20 mouse cellular contexts compared by ENCODE assay signal in the genomic region with DNA sequence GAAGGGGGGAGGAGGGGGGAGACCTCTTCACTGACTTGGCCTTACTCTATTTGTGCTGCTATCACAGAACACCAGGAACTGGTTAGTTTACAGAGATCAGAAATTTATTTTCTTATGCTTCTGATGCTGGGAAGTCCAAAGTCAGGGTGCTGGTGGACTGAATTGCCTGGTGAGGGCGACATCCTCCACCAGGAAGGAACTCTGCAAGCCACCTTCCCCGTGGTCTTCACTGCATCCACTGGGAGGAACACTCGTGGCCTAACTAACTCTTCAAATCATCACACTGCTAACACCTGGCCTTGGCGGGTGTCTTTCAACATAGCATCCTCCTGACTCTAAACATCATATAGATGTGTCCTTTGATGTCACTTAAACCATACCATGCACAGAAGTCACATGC.
DNase-seq lines count a peak whose midpoint lies in the region; ATAC-seq and TF ChIP-seq lines count a peak whose summit lies in the region.
"Had no signal": no experiment of that assay in that cellular context is flagged by ENCODE, and none has a peak within 500 bp of the region (broad histone marks: within the 10 kb centered on the region; RNA-seq: fewer than 3 reads in every experiment).

No protein-coding gene starts in this region.

- no peak overlapping the region for H3K27ac ChIP-seq in forebrain, postnatal 0 days (ENCODE audit: low read depth, low read length)
- H3K27ac ChIP-seq in forebrain, embryonic 10.5 days, result no peak overlapping the region
- H3K27ac ChIP-seq in layer of hippocampus, adult 2 months, result no peak overlapping the region
- no peak overlapping the region for H3K27ac ChIP-seq in midbrain, postnatal 0 days (ENCODE audit: low read depth, low read length)
- H3K27ac ChIP-seq in midbrain, embryonic 10.5 days (replicated peaks), result no peak overlapping the region
- no peak overlapping the region for H3K27ac ChIP-seq in stomach, postnatal 0 days (replicated peaks)
- H3K27ac ChIP-seq: embryonic facial prominence, embryonic 13.5 days; hindbrain, embryonic 15.5 days; liver, embryonic 13.5 days; neural tube, embryonic 12.5 days had no signal

- H3K4me1 ChIP-seq in forebrain, postnatal 0 days (ENCODE audit: insufficient read depth), result no peaks in the 10 kb centered on the region
- peaks cover 19% of the 10 kb centered on the region for H3K4me1 ChIP-seq in forebrain, embryonic 10.5 days
- no peaks in the 10 kb centered on the region; the same call in 1 of the 2 replicates for H3K4me1 ChIP-seq in midbrain, postnatal 0 days (ENCODE audit: insufficient read depth, low read length)
- H3K4me1 ChIP-seq in midbrain, embryonic 10.5 days, result peaks cover 13% of the 10 kb centered on the region; the same call in 1 of the 2 replicates
- no peaks in the 10 kb centered on the region for H3K4me1 ChIP-seq in stomach, postnatal 0 days (replicated peaks; ENCODE audit: control insufficient read depth, insufficient read depth)

- no peak for DNase-seq in forebrain, postnatal 0 days
- DNase-seq in forebrain, embryonic 10.5 days (ENCODE audit: extremely low spot score, low spot score), result no peak
- no peak for DNase-seq in layer of hippocampus, adult 2 months (ENCODE audit: low spot score in 2 of 2)
- no peak for DNase-seq in layer of hippocampus, adult 9-11 months
- no peak for DNase-seq in midbrain, postnatal 0 days (ENCODE audit: low spot score)
- DNase-seq in midbrain, embryonic 10.5 days (ENCODE audit: low spot score), result no peak
- DNase-seq in stomach, postnatal 0 days (ENCODE audit: low spot score), result no peak
- no peak for DNase-seq in spleen, adult 18-20 months
- DNase-seq: adrenal gland, postnatal 14 days; cerebellum, adult 9-11 months; kidney, adult 18-20 months; kidney, postnatal 14 days; liver, embryonic 13.5 days; lung, postnatal 36 days; right cerebral cortex, postnatal 4 days had no signal

- peaks cover 6% of the 10 kb centered on the region; the same call in 1 of the 2 replicates for H3K36me3 ChIP-seq in forebrain, postnatal 0 days (ENCODE audit: insufficient read depth)
- peaks cover 28% of the 10 kb centered on the region for H3K36me3 ChIP-seq in forebrain, embryonic 10.5 days (replicated peaks)
- peaks cover 4% of the 10 kb centered on the region; the same call in 1 of the 2 replicates for H3K36me3 ChIP-seq in midbrain, postnatal 0 days (ENCODE audit: insufficient read depth, low read length)
- H3K36me3 ChIP-seq in midbrain, embryonic 10.5 days, result peaks cover 20% of the 10 kb centered on the region
- H3K36me3 ChIP-seq in stomach, postnatal 0 days (ENCODE audit: control insufficient read depth, insufficient read depth, low read length), result 0 out of 2 replicates have a peak, but pooled peaks cover 2% of the 10 kb centered on the region
- H3K36me3 ChIP-seq: hindbrain, embryonic 15.5 days; liver, embryonic 13.5 days had no signal

- no peaks in the 10 kb centered on the region for H3K27me3 ChIP-seq in forebrain, postnatal 0 days (ENCODE audit: insufficient read depth, low read length)
- H3K27me3 ChIP-seq in forebrain, embryonic 10.5 days (ENCODE audit: poor library complexity, severe bottlenecking), result no peaks in the 10 kb centered on the region
- H3K27me3 ChIP-seq in midbrain, postnatal 0 days (ENCODE audit: insufficient read depth, low read length), result no peaks in the 10 kb centered on the region
- no peaks in the 10 kb centered on the region for H3K27me3 ChIP-seq in midbrain, embryonic 10.5 days (ENCODE audit: low read depth, poor library complexity, severe bottlenecking)
- H3K27me3 ChIP-seq in stomach, postnatal 0 days (ENCODE audit: control insufficient read depth, insufficient read depth, low read length), result no peaks in the 10 kb centered on the region
- H3K27me3 ChIP-seq: embryonic facial prominence, embryonic 13.5 days; heart, embryonic 12.5 days; hindbrain, embryonic 15.5 days; liver, embryonic 13.5 days; neural tube, embryonic 12.5 days had no signal

- WGBS in forebrain, postnatal 0 days, result 58% methylated on average over 4 of the region's 4 CpGs
- WGBS in forebrain, embryonic 10.5 days, result 70% methylated on average over 4 of the region's 4 CpGs
- 49% methylated on average over 4 of the region's 4 CpGs for WGBS in midbrain, postnatal 0 days
- whole genome bisulfite sequencing in midbrain, embryonic 10.5 days, result 59% methylated on average over 4 of the region's 4 CpGs
- WGBS in stomach, postnatal 0 days, result 59% methylated on average over 4 of the region's 4 CpGs

- H3K4me3 ChIP-seq in forebrain, postnatal 0 days (ENCODE audit: low read depth, low read length), result no peak overlapping the region
- H3K4me3 ChIP-seq in forebrain, embryonic 10.5 days, result no peak overlapping the region
- no peak overlapping the region for H3K4me3 ChIP-seq in layer of hippocampus, adult 2 months
- no peak overlapping the region for H3K4me3 ChIP-seq in midbrain, postnatal 0 days (ENCODE audit: low read depth, low read length)
- H3K4me3 ChIP-seq in midbrain, embryonic 10.5 days, result no peak overlapping the region
- H3K4me3 ChIP-seq in stomach, postnatal 0 days (ENCODE audit: low read depth, low read length), result no peak overlapping the region
- H3K4me3 ChIP-seq: embryonic facial prominence, embryonic 13.5 days; heart, embryonic 12.5 days; hindbrain, embryonic 15.5 days; liver, embryonic 13.5 days; neural tube, embryonic 12.5 days had no signal

- peak; percentile 62 for TF ChIP-seq CTCF in forebrain, postnatal 0 days (IDR thresholded peaks at IDR 0.05; ENCODE audit: low read depth)
- peak; percentile 61 for TF ChIP-seq CTCF in layer of hippocampus, adult 2 months (conservative IDR thresholded peaks at IDR 0.05)
- peak; percentile 66 for TF ChIP-seq CTCF in midbrain, postnatal 0 days (IDR thresholded peaks at IDR 0.05)
- TF ChIP-seq CTCF in stomach, postnatal 0 days (IDR thresholded peaks at IDR 0.05; ENCODE audit: low read depth), result peak; percentile 58

- no peak overlapping the region for H3K9ac ChIP-seq in forebrain, postnatal 0 days
- no peak overlapping the region for H3K9ac ChIP-seq in midbrain, postnatal 0 days (replicated peaks; ENCODE audit: low read length, poor library complexity, severe bottlenecking)
- no peak overlapping the region for H3K9ac ChIP-seq in stomach, postnatal 0 days (ENCODE audit: low read length)
- H3K9ac ChIP-seq: embryonic facial prominence, embryonic 13.5 days; heart, embryonic 12.5 days; hindbrain, embryonic 15.5 days; liver, embryonic 13.5 days; neural tube, embryonic 12.5 days had no signal

- ATAC-seq in forebrain, postnatal 0 days, result no peak
- no peak for ATAC-seq in midbrain, postnatal 0 days (ENCODE audit: low FRiP score)
- ATAC-seq in stomach, postnatal 0 days (ENCODE audit: low FRiP score, low TSS enrichment), result no peak
- ATAC-seq: forebrain, embryonic 16.5 days had no signal

- no peaks in the 10 kb centered on the region for H3K9me3 ChIP-seq in forebrain, postnatal 0 days (ENCODE audit: low read length)
- no peaks in the 10 kb centered on the region for H3K9me3 ChIP-seq in forebrain, embryonic 10.5 days
- no peaks in the 10 kb centered on the region for H3K9me3 ChIP-seq in midbrain, postnatal 0 days (ENCODE audit: low read length)
- H3K9me3 ChIP-seq in midbrain, embryonic 10.5 days (replicated peaks), result no peaks in the 10 kb centered on the region
- H3K9me3 ChIP-seq in stomach, postnatal 0 days (ENCODE audit: control insufficient read depth, low read length), result no peaks in the 10 kb centered on the region
- H3K9me3 ChIP-seq: embryonic facial prominence, embryonic 13.5 days; heart, embryonic 12.5 days; hindbrain, embryonic 15.5 days; liver, embryonic 13.5 days; neural tube, embryonic 12.5 days had no signal

- no peak overlapping the region for H3K4me2 ChIP-seq in forebrain, postnatal 0 days (ENCODE audit: low read depth)
- H3K4me2 ChIP-seq in midbrain, postnatal 0 days (ENCODE audit: low read depth, low read length, poor library complexity, severe bottlenecking), result no peak overlapping the region
- no peak overlapping the region for H3K4me2 ChIP-seq in stomach, postnatal 0 days (replicated peaks; ENCODE audit: low read depth)
- H3K4me2 ChIP-seq: embryonic facial prominence, embryonic 13.5 days; heart, embryonic 12.5 days; hindbrain, embryonic 15.5 days; liver, embryonic 13.5 days; neural tube, embryonic 12.5 days had no signal

- no peak for TF ChIP-seq EP300 in stomach, postnatal 0 days (optimal IDR thresholded peaks at IDR 0.05)
